In the genomic region with DNA sequence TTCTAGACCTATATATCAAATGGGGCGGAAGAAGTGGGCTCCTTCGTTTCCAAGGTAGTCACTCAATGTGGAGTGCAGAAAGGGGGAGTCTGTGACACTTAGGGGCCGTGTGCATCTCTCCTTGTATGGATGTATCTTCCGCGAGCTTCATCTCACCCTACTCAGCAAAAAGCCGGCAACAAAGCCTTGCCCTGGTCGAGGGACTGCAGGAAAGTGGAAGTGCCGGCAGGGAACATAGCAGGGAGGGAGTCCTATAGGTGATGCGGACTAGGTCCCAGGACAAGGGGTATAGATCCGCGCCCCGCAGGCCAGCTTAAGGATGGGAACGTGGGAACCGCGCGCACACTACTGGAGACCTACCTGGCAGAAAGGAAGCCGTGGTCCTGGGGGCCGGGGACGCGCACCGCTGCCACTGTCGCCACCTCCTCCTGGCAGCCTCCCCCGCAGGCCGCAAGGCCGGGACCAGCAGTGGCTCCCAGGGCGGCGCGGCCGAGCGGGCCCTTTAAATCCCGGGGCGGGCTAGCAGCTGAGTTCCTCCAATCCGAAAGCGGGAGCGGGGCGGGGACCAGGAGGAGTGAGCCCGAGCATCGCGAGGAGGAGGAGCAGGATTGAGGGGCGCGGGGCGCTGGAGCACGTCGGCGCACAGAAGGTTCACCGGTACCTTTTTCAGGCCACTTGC, we compare ENCODE assay signal across 8 mouse cellular contexts. TPM values are rescaled to one million over a fixed set of nuclear protein-coding genes. Genes with fewer than 3 reads are reported as not detected.
DNase-seq lines count a peak whose midpoint lies in the region; ATAC-seq lines count a peak whose summit lies in the region.

A gene (minus strand): TSS at position 511 of the 679 bp plus-strand sequence.

- H3K27ac ChIP-seq in hindbrain, embryonic 14.5 days = peak within 1 kb of the TSS; percentile 69

- peak within 1 kb of the TSS; percentile 53 for H3K4me2 ChIP-seq in hindbrain, embryonic 14.5 days (replicated peaks)

- ATAC-seq in common myeloid progenitor, adult 5-6 weeks (replicated peaks; ENCODE audit: low read depth, poor library complexity, severe bottlenecking) = peak; percentile 89
- ATAC-seq in hindbrain, embryonic 14.5 days (ENCODE audit: low FRiP score) = peak; percentile 96

- peak; percentile 73 to 74 for DNase-seq in adrenal gland, adult 18-20 months (ENCODE audit: low spot score in 2 of 2)
- peak; percentile 84 for DNase-seq in gastrocnemius, adult 18-20 months (ENCODE audit: low spot score)
- DNase-seq in hindbrain, embryonic 14.5 days (ENCODE audit: low spot score) = peak; percentile 79
- peak; percentile 75 to 84 for DNase-seq in left cerebral cortex, adult 18-20 months (ENCODE audit: low spot score in 2 of 2)
- peak; percentile 83 to 89 for DNase-seq in lung, postnatal 4 days
- DNase-seq in right cerebral cortex, adult 2 months (ENCODE audit: low spot score in 2 of 2) = peak; percentile 76 to 78
- DNase-seq in urinary bladder, postnatal 10 days (ENCODE audit: low spot score) = peak; percentile 34

- peak within 1 kb of the TSS; percentile 56 for H3K4me3 ChIP-seq in hindbrain, embryonic 14.5 days (replicated peaks; ENCODE audit: low read length)

- WGBS in hindbrain, embryonic 14.5 days = 11% methylated on average over 41 of the region's 46 CpGs

- H3K27me3 ChIP-seq in hindbrain, embryonic 14.5 days (ENCODE audit: control insufficient read depth, insufficient read depth, low read length) = no peaks in the 10 kb centered on the region

- H3K4me1 ChIP-seq in hindbrain, embryonic 14.5 days (replicated peaks; ENCODE audit: control insufficient read depth, insufficient read depth, low read length) = no peaks in the 10 kb centered on the region

- peak within 1 kb of the TSS; percentile 75 for H3K9ac ChIP-seq in hindbrain, embryonic 14.5 days

- peaks cover 8% of the 10 kb centered on the region; the same call in 1 of the 2 replicates for H3K36me3 ChIP-seq in hindbrain, embryonic 14.5 days (replicated peaks; ENCODE audit: control insufficient read depth, insufficient read depth)

- H3K9me3 ChIP-seq in hindbrain, embryonic 14.5 days (ENCODE audit: control insufficient read depth, low read length) = no peaks in the 10 kb centered on the region

RNA-seq across cellular contexts. Expression of the gene that starts here (rescaled TPM):
- 1 to 10 TPM; 8.6 to 9.2 TPM for total RNA-seq in adrenal gland, adult 18-20 months (2021)
- total RNA-seq in common myeloid progenitor, adult 5-6 weeks (2017) = 0.05 TPM in 1 of 2 replicates, not detected in the other
- total RNA-seq in gastrocnemius, adult 18-20 months (2021) = 1 to 10 TPM; 4.3 to 4.4 TPM
- 45.0 and 46.9 TPM in 2 replicates for polyA plus RNA-seq in hindbrain, embryonic 14.5 days (2014; fragmentation: Nextera tagmentation; extraction: Ambion mirVana)
- 10 to 100 TPM; 67.6 to 77.9 TPM for total RNA-seq in left cerebral cortex, adult 18-20 months (2021)

Comparison
In these comparisons a context has a peak if more than half of its experiments do, and no peak if none do; other contexts are left out.
1. Peak in every context shown above with its lines: DNase-seq, ATAC-seq, H3K4me3 ChIP-seq and H3K27ac ChIP-seq.
2. RNA of the gene that starts here (total RNA-seq): 67.6 to 77.9 TPM in left cerebral cortex, adult 18-20 months; 8.6 to 9.2 TPM in adrenal gland, adult 18-20 months, 4.3 to 4.4 TPM in gastrocnemius, adult 18-20 months and 0.05 TPM in common myeloid progenitor, adult 5-6 weeks; every median in the first group is over 4 times any median in the second.
3. Peak in ATAC-seq in common myeloid progenitor, adult 5-6 weeks; RNA of the gene not detected or under 1 TPM.
4. DNase-seq: peak in every context shown above with its lines; median percentile 86 in lung, postnatal 4 days; 84 in gastrocnemius, adult 18-20 months; 80 in left cerebral cortex, adult 18-20 months; 79 in hindbrain, embryonic 14.5 days; 77 in right cerebral cortex, adult 2 months; 74 in adrenal gland, adult 18-20 months; 34 in urinary bladder, postnatal 10 days.